Mouse (Mus musculus): ENCODE measurements around the gene Olfr470. TPM values are rescaled to one million over a fixed set of nuclear protein-coding genes. Genes with fewer than 3 reads are reported as not detected.

Gene Olfr470
- total RNA-seq (2023): not detected in 2 replicates

DNA sequence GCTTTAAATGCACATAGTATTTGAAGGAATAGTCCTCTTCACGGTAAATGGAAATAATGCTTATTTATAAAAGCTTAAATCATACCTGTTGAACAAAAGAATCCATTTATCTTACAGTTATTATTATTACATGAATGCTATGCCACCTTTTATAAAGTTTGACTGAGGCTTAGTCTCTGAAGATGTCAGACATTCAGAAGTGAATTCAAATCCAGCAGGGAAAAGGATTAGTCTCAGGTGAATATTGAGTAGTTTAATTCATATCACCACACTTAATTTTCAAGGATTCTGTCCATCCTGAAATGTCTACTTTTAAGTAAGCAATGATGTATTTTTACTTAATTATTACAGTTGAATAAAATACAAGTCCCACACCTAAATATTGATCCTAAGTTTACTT lies at the start of gene Olfr470:
Gene Olfr470 (minus strand): TSS at position 101 of the 400 bp plus-strand sequence.

DNA sequence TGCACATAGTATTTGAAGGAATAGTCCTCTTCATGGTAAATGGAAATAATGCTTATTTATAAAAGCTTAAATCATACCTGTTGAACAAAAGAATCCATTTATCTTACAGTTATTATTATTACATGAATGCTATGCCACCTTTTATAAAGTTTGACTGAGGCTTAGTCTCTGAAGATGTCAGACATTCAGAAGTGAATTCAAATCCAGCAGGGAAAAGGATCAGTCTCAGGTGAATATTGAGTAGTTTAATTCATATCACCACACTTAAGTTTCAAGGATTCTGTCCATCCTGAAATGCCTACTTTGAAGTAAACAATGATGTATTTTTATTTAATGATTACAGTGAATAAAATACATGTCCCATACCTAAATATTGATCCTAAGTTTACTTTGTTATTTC lies 21.8 kb downstream of the Olfr470 start, which contains the start of gene Olfr469:
Gene Olfr469 (minus strand): TSS at position 101 of the 400 bp plus-strand sequence.

DNA sequence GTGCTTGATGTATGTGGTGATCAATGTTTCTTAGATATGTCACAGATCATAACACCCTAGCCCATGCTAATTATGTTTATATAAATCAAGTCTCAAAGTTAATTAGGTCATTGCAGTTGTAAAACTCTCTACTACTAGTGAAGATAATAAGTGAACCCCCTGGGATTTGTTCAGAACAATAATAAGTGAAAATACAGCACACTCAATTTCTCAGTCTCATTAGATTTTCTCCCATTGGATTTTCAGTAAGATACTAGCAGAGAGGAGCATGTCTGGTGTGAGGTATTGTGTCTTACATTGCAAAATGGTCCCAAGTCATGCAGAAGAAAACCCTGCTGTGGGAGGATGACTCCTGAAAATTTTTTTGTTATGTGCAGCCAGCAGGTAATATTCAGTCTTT lies 35.3 kb downstream of the Olfr470 start, which contains the start of gene Olfr467:
Gene Olfr467 (plus strand): TSS at position 301 of the 400 bp plus-strand sequence.

DNA sequence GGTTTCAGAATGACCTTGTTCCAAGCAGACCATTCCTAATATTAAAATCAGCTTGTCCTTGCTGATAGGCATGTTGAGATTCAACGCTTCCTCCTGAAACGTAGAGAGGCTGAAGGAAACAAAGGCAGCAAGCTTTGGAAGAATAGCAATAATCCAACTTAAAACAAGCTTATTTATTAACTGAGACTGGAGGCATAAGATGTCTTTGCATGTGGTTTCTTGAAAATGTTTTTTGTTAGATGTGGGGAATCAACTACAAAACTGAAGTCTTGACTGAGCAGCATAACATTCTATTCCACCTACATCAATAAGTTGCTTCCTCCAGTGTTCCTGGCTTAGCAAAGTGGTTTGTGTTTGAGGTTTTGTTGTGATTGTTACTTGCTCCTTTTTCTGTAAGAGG lies 46.2 kb downstream of the Olfr470 start, which contains the start of gene Ovch2:
Gene Ovch2 (minus strand): TSS at position 101 of the 400 bp plus-strand sequence.

Other genes with a start within 250 kb of the Olfr470 start
- gene 5330417H12Rik, start 222.3 kb downstream of the Olfr470 start, total RNA-seq (2023): not detected in 2 replicates
- not detected in 2 replicates for gene Cyb5r2, start 89.5 kb downstream of the Olfr470 start, total RNA-seq (2023)
- not detected in 2 replicates for gene Ovch2, start 46.3 kb downstream of the Olfr470 start, total RNA-seq (2023)
- not detected in 2 replicates for gene Olfr467, start 35.2 kb downstream of the Olfr470 start, total RNA-seq (2023)
- gene Olfr469, start 21.9 kb downstream of the Olfr470 start, total RNA-seq (2023): not detected in 2 replicates
- not detected in 2 replicates for gene Olfr472, start 50.4 kb upstream of the Olfr470 start, total RNA-seq (2023)
- gene Olfr473, start 83.0 kb upstream of the Olfr470 start, total RNA-seq (2023): not detected in 2 replicates
- not detected in 2 replicates for gene Olfr474, start 107.2 kb upstream of the Olfr470 start, total RNA-seq (2023)
- not detected in 2 replicates for gene Olfr476, start 117.3 kb upstream of the Olfr470 start, total RNA-seq (2023)
- gene Olfr477, start 139.2 kb upstream of the Olfr470 start, total RNA-seq (2023): not detected in 2 replicates
- gene Olfr478, start 186.5 kb upstream of the Olfr470 start, total RNA-seq (2023): not detected in 2 replicates
- not detected in 2 replicates for gene Olfr479, start 203.2 kb upstream of the Olfr470 start, total RNA-seq (2023)
- gene Olfr480, start 219.9 kb upstream of the Olfr470 start, total RNA-seq (2023): not detected in 2 replicates
- gene Olfr481, start 232.4 kb upstream of the Olfr470 start, total RNA-seq (2023): not detected in 2 replicates

Measured in neutrophil, adult 65 days (primary cell).